Mouse (Mus musculus): ENCODE data around the gene Cep97. TPM values are rescaled to one million over a fixed set of nuclear protein-coding genes. Genes with fewer than 3 reads are reported as not detected.

The Cep97 gene
- polyA plus RNA-seq, 1 experiment: 0.26 TPM

GRCm38 (mm10) chr16:55852515-55852914, 82.1 kb downstream of the Cep97 start:
- no peaks in the 10 kb centered on the region for H3K4me1 ChIP-seq (ENCODE audit: control insufficient read depth)
- no peak overlapping the region for H3K4me3 ChIP-seq (replicated peaks)
- H3K9me3 ChIP-seq (ENCODE audit: control insufficient read depth, low read length): peaks cover 8% of the 10 kb centered on the region; the same call in 1 of the 2 replicates
- no peaks in the 10 kb centered on the region for H3K27me3 ChIP-seq (ENCODE audit: control insufficient read depth)
- TF ChIP-seq GATA1 (IDR thresholded peaks at IDR 0.05; ENCODE audit: low read length): no peak
- TF ChIP-seq TAL1 (IDR thresholded peaks at IDR 0.05; ENCODE audit: low read length): no peak
- no peaks in the 10 kb centered on the region; the same call in 1 of the 2 replicates for H3K36me3 ChIP-seq (ENCODE audit: control insufficient read depth)

GRCm38 (mm10) chr16:55850485-55850884, 84.2 kb downstream of the Cep97 start:
- no peaks in the 10 kb centered on the region for H3K27me3 ChIP-seq (ENCODE audit: control insufficient read depth)
- H3K4me3 ChIP-seq (replicated peaks): no peak overlapping the region
- peaks cover 8% of the 10 kb centered on the region; the same call in 1 of the 2 replicates for H3K9me3 ChIP-seq (ENCODE audit: control insufficient read depth, low read length)
- no peaks in the 10 kb centered on the region; the same call in 1 of the 2 replicates for H3K36me3 ChIP-seq (ENCODE audit: control insufficient read depth)
- no peaks in the 10 kb centered on the region for H3K4me1 ChIP-seq (ENCODE audit: control insufficient read depth)
- no peak for TF ChIP-seq TAL1 (IDR thresholded peaks at IDR 0.05; ENCODE audit: low read length)
- TF ChIP-seq GATA1 (IDR thresholded peaks at IDR 0.05; ENCODE audit: low read length): no peak

Other genes with a start within 250 kb of the Cep97 start
- gene Nfkbiz, start 96.0 kb downstream of the Cep97 start, polyA plus RNA-seq (2012): 0.04 and 0.09 TPM in 2 replicates
- gene Nxpe3, start 39.6 kb downstream of the Cep97 start, polyA plus RNA-seq (2012): 0.03 TPM in 1 of 2 replicates, not detected in the other
- 15.4 and 21.4 TPM in 2 replicates for gene Rpl24, start 31.4 kb upstream of the Cep97 start, polyA plus RNA-seq (2012)
- 0.14 and 0.22 TPM in 2 replicates for gene Zbtb11, start 39.0 kb upstream of the Cep97 start, polyA plus RNA-seq (2012)
- 4.4 and 6.3 TPM in 2 replicates for gene Pcnp, start 94.9 kb upstream of the Cep97 start, polyA plus RNA-seq (2012)
- 0.19 and 0.21 TPM in 2 replicates for gene Trmt10c, start 103.0 kb upstream of the Cep97 start, polyA plus RNA-seq (2012)
- 1.0 and 2.8 TPM in 2 replicates for gene Senp7, start 113.5 kb upstream of the Cep97 start, polyA plus RNA-seq (2012)